Mouse (Mus musculus): Measurements from ENCODE around the gene Fgd2. TPM values are rescaled to one million over a fixed set of nuclear protein-coding genes. Genes with fewer than 3 reads are reported as not detected.
A peak's percentile ranks its signal among the peaks of the same experiment; 100 is the strongest.
"Not testable (repeated sequence)": the region's sequence is repeated elsewhere in the genome, so short reads cannot be mapped to it uniquely, and the experiment has no call there.

Fgd2 gene
- 12.3 and 12.5 TPM in 2 replicates for polyA plus RNA-seq (2015; fragmentation: Nextera tagmentation; extraction: Ambion mirVana)

DNA sequence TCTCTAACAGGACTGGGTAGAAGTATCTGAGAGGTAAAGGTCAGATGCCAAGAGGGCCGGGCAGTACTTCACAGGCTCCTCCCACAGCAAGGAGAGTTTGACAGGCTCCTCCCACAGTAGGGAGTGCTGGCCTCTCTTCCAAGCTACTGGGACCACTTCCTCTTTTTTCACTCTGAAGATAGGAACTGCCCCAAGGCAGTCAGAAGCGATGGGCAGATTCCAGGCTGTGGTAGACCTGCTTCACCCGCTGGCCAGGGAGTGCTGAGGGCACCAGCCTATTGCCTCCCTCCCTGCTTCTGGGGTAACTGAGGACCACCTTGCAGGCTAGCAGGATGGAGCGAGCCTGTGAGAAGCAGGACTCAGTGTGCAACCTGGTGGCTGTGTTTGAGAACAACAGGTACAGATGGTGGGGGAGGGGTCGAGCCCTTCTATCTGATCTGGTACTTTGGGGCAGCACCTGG lies at the start of gene Fgd2:
Gene Fgd2 (plus strand): TSS at position 154 of the 461 bp plus-strand sequence.
- Histone ChIP-seq H3K4me1 (replicated peaks; ENCODE audit: insufficient read depth, low read length) (peaks cover 14% of the 10 kb centered on the region), H3K4me2 (ENCODE audit: low read length) (no peak within 1 kb of the TSS; the same call in none of the 2 replicates), H3K27me3 (ENCODE audit: insufficient read depth, low read length) (no peaks in the 10 kb centered on the region), H3K9me3 (replicated peaks; ENCODE audit: low read length) (no peaks in the 10 kb centered on the region), H3K9ac (ENCODE audit: low read depth, low read length) (no peak within 1 kb of the TSS), H3K27ac (no peak within 1 kb of the TSS), H3K4me3 (replicated peaks; ENCODE audit: low read depth, low read length) (no peak within 1 kb of the TSS), H3K36me3 (ENCODE audit: insufficient read depth, low read length) (no peaks in the 10 kb centered on the region)
- 16% methylated on average over 5 of the region's 5 CpGs for WGBS
- no peak for ATAC-seq (replicated peaks; ENCODE audit: low FRiP score, low read depth)
- TF ChIP-seq CTCF (IDR thresholded peaks at IDR 0.05; ENCODE audit: low read depth): peak; percentile 42; the same call in 1 of the 2 replicates
- peak; percentile 51 for DNase-seq (ENCODE audit: low spot score)

DNA sequence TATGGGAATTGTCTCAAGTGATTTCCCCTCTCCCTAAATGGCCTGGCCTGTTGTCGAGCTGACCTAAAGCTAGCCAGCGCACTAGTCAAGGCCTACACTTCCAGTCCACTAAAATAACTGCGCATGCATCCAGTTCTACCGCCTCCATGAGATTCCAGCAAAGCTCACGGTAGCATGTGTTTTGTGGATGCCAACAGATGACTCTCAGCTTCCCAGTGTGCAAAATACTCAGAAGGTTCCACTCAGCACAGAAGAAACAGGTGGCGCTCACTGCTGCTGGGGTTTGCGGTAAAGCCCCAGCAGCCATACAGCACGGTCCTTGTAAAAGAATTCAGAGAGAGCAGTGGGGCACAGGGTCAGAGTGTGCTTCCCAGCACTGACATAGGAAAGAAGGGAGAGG lies 49.1 kb upstream of the Fgd2 start:
- Histone ChIP-seq H3K4me1 (replicated peaks; ENCODE audit: insufficient read depth, low read length) (0 out of 2 replicates have a peak, but pooled peaks cover 5% of the 10 kb centered on the region), H3K27ac (no peak overlapping the region), H3K9me3 (replicated peaks; ENCODE audit: low read length) (peaks cover 5% of the 10 kb centered on the region; the same call in 1 of the 2 replicates), H3K9ac (ENCODE audit: low read depth, low read length) (no peak overlapping the region), H3K36me3 (ENCODE audit: insufficient read depth, low read length) (no peaks in the 10 kb centered on the region), H3K4me3 (replicated peaks; ENCODE audit: low read depth, low read length) (no peak overlapping the region), H3K4me2 (ENCODE audit: low read length) (no peak overlapping the region), H3K27me3 (ENCODE audit: insufficient read depth, low read length) (no peaks in the 10 kb centered on the region)
- DNase-seq (ENCODE audit: low spot score) (no peak), ATAC-seq (replicated peaks; ENCODE audit: low FRiP score, low read depth) (no peak)
- TF ChIP-seq CTCF (IDR thresholded peaks at IDR 0.05; ENCODE audit: low read depth): no peak
- WGBS: 88% methylated on average over 8 of the region's 8 CpGs

DNA sequence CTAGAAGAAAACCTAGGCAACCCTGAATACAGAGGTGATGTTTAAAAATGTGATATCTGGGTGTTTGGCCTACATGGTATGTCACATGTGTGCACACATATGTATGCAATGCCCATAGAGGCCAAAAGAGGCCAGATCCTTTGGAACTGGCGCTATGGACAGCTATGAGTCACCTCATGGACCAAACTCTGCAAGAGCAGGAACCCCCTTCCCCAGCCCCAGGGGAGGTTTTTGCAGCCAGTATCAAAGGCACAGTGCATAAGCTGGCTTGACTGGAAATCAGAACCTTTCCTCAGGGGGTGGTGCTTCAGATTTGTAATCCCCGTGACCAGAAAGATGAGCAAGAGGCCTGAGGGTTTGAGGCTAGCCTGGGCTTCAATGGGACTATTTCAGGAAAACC lies 48.6 kb upstream of the Fgd2 start:
- no peaks in the 10 kb centered on the region for H3K36me3 ChIP-seq (ENCODE audit: insufficient read depth, low read length)
- no peak for DNase-seq (ENCODE audit: low spot score)
- no peak for TF ChIP-seq CTCF (IDR thresholded peaks at IDR 0.05; ENCODE audit: low read depth)

DNA sequence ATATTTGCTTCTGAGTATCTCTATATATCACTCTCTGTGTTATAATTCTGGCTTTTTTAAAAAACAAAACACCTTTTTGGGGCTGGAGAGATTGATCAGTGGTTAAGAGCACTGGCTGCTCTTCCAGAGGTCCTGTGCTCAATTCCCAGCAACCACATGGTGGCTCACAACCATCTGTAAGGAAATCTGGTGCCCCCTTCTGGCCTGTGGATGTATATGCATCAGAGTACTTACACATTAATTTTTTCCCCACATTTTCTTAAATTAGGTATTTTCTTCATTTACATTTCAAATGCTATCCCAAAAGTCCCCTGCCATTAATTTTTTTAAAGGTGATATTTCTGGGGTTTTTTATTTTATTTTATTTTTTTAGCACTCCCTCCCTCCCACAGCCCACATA lies 47.4 kb upstream of the Fgd2 start:
- ATAC-seq (replicated peaks; ENCODE audit: low FRiP score, low read depth): no peak
- H3K9ac ChIP-seq (ENCODE audit: low read depth, low read length): no peak overlapping the region
- peaks cover 5% of the 10 kb centered on the region; the same call in 1 of the 2 replicates for H3K9me3 ChIP-seq (replicated peaks; ENCODE audit: low read length)
- H3K27ac ChIP-seq: no peak overlapping the region
- H3K4me1 ChIP-seq (replicated peaks; ENCODE audit: insufficient read depth, low read length): 0 out of 2 replicates have a peak, but pooled peaks cover 5% of the 10 kb centered on the region
- H3K27me3 ChIP-seq (ENCODE audit: insufficient read depth, low read length): no peaks in the 10 kb centered on the region
- H3K4me2 ChIP-seq (ENCODE audit: low read length): no peak overlapping the region
- H3K4me3 ChIP-seq (replicated peaks; ENCODE audit: low read depth, low read length): no peak overlapping the region
- peak; percentile 53 for TF ChIP-seq CTCF (IDR thresholded peaks at IDR 0.05; ENCODE audit: low read depth)
- no peaks in the 10 kb centered on the region for H3K36me3 ChIP-seq (ENCODE audit: insufficient read depth, low read length)
- DNase-seq (ENCODE audit: low spot score): no peak

More for the DNA sequence above, 48.6 kb upstream of the Fgd2 start:
- no peak for ATAC-seq (replicated peaks; ENCODE audit: low FRiP score, low read depth)
- Histone ChIP-seq H3K27ac (no peak overlapping the region), H3K27me3 (ENCODE audit: insufficient read depth, low read length) (no peaks in the 10 kb centered on the region), H3K9me3 (replicated peaks; ENCODE audit: low read length) (peaks cover 5% of the 10 kb centered on the region; the same call in 1 of the 2 replicates), H3K4me3 (replicated peaks; ENCODE audit: low read depth, low read length) (no peak overlapping the region), H3K4me1 (replicated peaks; ENCODE audit: insufficient read depth, low read length) (0 out of 2 replicates have a peak, but pooled peaks cover 5% of the 10 kb centered on the region), H3K9ac (ENCODE audit: low read depth, low read length) (no peak overlapping the region), H3K4me2 (ENCODE audit: low read length) (no peak overlapping the region)
- WGBS: 92% methylated on average over 2 of the region's 2 CpGs

DNA sequence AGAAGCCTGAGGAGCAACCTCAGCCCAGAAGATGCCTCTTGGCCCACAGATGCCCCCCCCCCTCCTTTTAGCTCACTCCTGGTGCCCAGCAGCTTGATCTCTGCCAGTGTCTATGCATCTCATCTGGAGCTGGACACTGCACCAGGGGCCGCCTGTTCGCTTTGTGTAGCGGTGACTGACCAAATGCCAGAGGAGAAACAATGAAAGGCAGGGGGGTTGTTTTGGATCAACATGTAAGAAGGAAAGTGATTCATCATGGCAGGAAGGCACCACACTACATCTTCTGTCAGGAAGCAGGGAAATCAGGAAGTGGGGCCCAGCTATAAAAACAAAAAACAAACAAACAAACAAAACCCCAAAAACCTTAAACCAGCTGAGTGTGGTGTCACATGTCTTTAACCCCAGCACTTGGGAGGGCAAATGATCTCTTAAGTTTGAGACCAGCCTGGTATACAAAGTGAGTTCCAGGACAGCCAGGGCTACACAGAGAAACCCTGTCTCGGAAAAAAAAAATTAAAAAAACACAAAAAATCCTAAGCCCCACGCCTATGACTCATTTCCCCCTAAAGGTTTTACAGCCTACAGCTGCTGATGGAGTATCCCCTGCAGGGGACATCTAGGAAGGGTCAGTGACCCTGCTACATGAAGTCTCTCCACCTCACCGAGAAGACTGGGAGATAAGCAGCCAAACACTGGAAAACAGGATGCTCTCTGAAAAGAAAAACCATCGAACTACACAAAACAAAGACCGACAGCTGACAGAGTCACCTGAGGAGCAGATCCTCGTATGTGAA lies 44.8 kb upstream of the Fgd2 start:
- Histone ChIP-seq H3K9me3 (replicated peaks; ENCODE audit: low read length) (peaks cover 5% of the 10 kb centered on the region; the same call in 1 of the 2 replicates), H3K4me1 (replicated peaks; ENCODE audit: insufficient read depth, low read length) (0 out of 2 replicates have a peak, but pooled peaks cover 5% of the 10 kb centered on the region), H3K4me2 (ENCODE audit: low read length) (no peak overlapping the region), H3K27ac (peak overlapping the region; percentile 71), H3K4me3 (replicated peaks; ENCODE audit: low read depth, low read length) (no peak overlapping the region), H3K9ac (ENCODE audit: low read depth, low read length) (no peak overlapping the region), H3K36me3 (ENCODE audit: insufficient read depth, low read length) (no peaks in the 10 kb centered on the region), H3K27me3 (ENCODE audit: insufficient read depth, low read length) (no peaks in the 10 kb centered on the region)
- DNase-seq (ENCODE audit: low spot score) (peak; percentile 71), ATAC-seq (replicated peaks; ENCODE audit: low FRiP score, low read depth) (no peak)
- TF ChIP-seq CTCF (IDR thresholded peaks at IDR 0.05; ENCODE audit: low read depth): no peak
- 40% methylated on average over 9 of the region's 9 CpGs for WGBS

DNA sequence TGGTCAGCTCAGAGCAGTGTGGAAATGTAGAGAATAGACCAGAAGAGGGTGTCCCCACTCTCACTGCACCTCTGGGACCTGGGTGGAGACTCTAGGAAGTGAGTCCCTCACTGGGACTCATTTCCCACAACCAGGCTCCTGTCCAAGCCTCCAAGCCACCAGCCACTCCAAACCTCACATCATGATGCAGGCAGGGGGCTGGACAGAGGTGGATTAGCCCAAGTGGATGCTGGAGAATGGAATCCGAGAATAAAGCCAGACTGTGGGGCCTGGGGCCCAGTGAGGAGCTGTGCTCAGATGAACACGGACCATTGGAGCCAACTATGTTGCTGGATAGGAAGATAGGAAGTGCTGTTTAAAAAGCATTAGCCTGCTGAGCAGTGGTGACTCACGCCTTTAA lies 43.8 kb upstream of the Fgd2 start:
- no peak overlapping the region for H3K4me2 ChIP-seq (ENCODE audit: low read length)
- peaks cover 5% of the 10 kb centered on the region; the same call in 1 of the 2 replicates for H3K9me3 ChIP-seq (replicated peaks; ENCODE audit: low read length)
- H3K27ac ChIP-seq: peak overlapping the region; percentile 71; the same call in 1 of the 2 replicates
- H3K4me1 ChIP-seq (replicated peaks; ENCODE audit: insufficient read depth, low read length): 0 out of 2 replicates have a peak, but pooled peaks cover 5% of the 10 kb centered on the region
- H3K27me3 ChIP-seq (ENCODE audit: insufficient read depth, low read length): no peaks in the 10 kb centered on the region
- no peak overlapping the region for H3K9ac ChIP-seq (ENCODE audit: low read depth, low read length)
- TF ChIP-seq CTCF (IDR thresholded peaks at IDR 0.05; ENCODE audit: low read depth): no peak
- no peaks in the 10 kb centered on the region for H3K36me3 ChIP-seq (ENCODE audit: insufficient read depth, low read length)
- H3K4me3 ChIP-seq (replicated peaks; ENCODE audit: low read depth, low read length): no peak overlapping the region
- 56% methylated on average over 3 of the region's 3 CpGs for WGBS
- no peak for ATAC-seq (replicated peaks; ENCODE audit: low FRiP score, low read depth)
- no peak for DNase-seq (ENCODE audit: low spot score)

DNA sequence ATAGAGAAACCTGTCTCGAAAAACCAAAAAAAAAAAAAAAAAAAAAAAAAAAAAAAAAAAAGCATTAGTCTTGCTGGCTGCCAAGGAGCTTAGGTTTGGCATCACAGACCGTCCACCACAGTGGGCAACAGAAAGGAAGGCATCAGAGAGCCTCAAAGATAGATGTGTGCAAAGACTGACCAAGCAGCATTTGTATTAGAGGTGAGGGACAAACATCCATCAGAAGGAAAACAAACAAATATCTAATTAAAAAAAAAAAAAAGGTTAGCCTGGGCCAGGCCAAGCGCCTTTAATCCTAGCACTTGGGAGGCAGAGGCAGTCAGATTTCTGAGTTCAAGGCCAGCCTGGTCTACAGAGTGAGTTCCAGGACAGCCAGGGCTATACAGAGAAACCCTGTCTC lies 43.3 kb upstream of the Fgd2 start, which contains the start of gene Pi16:
Gene Pi16 (plus strand): TSS at position 301 of the 400 bp plus-strand sequence.
- ATAC-seq (replicated peaks; ENCODE audit: low FRiP score, low read depth); H3K4me2 ChIP-seq (ENCODE audit: low read length); DNase-seq (ENCODE audit: low spot score); H3K36me3 ChIP-seq (ENCODE audit: insufficient read depth, low read length); H3K9ac ChIP-seq (ENCODE audit: low read depth, low read length); H3K27me3 ChIP-seq (ENCODE audit: insufficient read depth, low read length); H3K4me3 ChIP-seq (replicated peaks; ENCODE audit: low read depth, low read length); H3K4me1 ChIP-seq (replicated peaks; ENCODE audit: insufficient read depth, low read length); H3K9me3 ChIP-seq (replicated peaks; ENCODE audit: low read length): not testable (repeated sequence)
- peak within 1 kb of the TSS; percentile 71 for H3K27ac ChIP-seq
- 90% methylated on average over 2 of the region's 3 CpGs for WGBS

All from kidney, postnatal 0 days (tissue).